In genomic region chr1:132765222-132765621, GRCm38 (mm10) we compare ENCODE assay signal across 15 mouse cellular contexts. TPM values are rescaled to one million over a fixed set of nuclear protein-coding genes. Genes with fewer than 3 reads are reported as not detected.
DNase-seq lines count a peak whose midpoint lies in the region; ATAC-seq and TF ChIP-seq lines count a peak whose summit lies in the region.
"Had no signal": no experiment of that assay in that cellular context is flagged by ENCODE, and none has a peak within 500 bp of the region (broad histone marks: within the 10 kb centered on the region; RNA-seq: fewer than 3 reads in every experiment).

No protein-coding gene starts in this region.

- TF ChIP-seq CTCF in hindbrain, postnatal 0 days (IDR thresholded peaks at IDR 0.05; ENCODE audit: low read depth), result no peak

- peak overlapping the region; percentile 76 for H3K27ac ChIP-seq in hindbrain, embryonic 12.5 days
- H3K27ac ChIP-seq in hindbrain, postnatal 0 days, result no peak overlapping the region
- H3K27ac ChIP-seq in limb, embryonic 11.5 days (replicated peaks; ENCODE audit: low read depth, low read length), result no peak overlapping the region
- no peak overlapping the region for H3K27ac ChIP-seq in neural tube, embryonic 15.5 days (replicated peaks)
- H3K27ac ChIP-seq: liver, embryonic 13.5 days had no signal

- 0 out of 2 replicates have a peak overlapping the region, but pooled peaks have one; percentile 49 for H3K4me2 ChIP-seq in hindbrain, embryonic 12.5 days (replicated peaks)
- H3K4me2 ChIP-seq in hindbrain, postnatal 0 days (ENCODE audit: low read depth, low read length), result no peak overlapping the region
- H3K4me2 ChIP-seq in limb, embryonic 11.5 days (ENCODE audit: low read depth, severe bottlenecking), result no peak overlapping the region
- no peak overlapping the region for H3K4me2 ChIP-seq in neural tube, embryonic 15.5 days
- H3K4me2 ChIP-seq: liver, embryonic 13.5 days had no signal

- H3K27me3 ChIP-seq in hindbrain, embryonic 12.5 days, result no peaks in the 10 kb centered on the region
- no peaks in the 10 kb centered on the region for H3K27me3 ChIP-seq in hindbrain, postnatal 0 days (ENCODE audit: insufficient read depth, low read length)
- no peaks in the 10 kb centered on the region for H3K27me3 ChIP-seq in limb, embryonic 11.5 days (ENCODE audit: control insufficient read depth, insufficient read depth, low read length)
- H3K27me3 ChIP-seq in neural tube, embryonic 15.5 days (replicated peaks), result no peaks in the 10 kb centered on the region
- H3K27me3 ChIP-seq: liver, embryonic 13.5 days had no signal

- WGBS in hindbrain, embryonic 12.5 days, result 82% methylated on average over 10 of the region's 10 CpGs
- 85% methylated on average over 10 of the region's 10 CpGs for WGBS in hindbrain, postnatal 0 days
- WGBS in limb, embryonic 11.5 days, result 79% methylated on average over 10 of the region's 10 CpGs
- 83% methylated on average over 10 of the region's 10 CpGs for WGBS in neural tube, embryonic 15.5 days

- H3K4me3 ChIP-seq in hindbrain, embryonic 12.5 days, result no peak overlapping the region
- H3K4me3 ChIP-seq in hindbrain, postnatal 0 days (ENCODE audit: low read length), result no peak overlapping the region
- H3K4me3 ChIP-seq in limb, embryonic 11.5 days (ENCODE audit: low read depth, low read length), result no peak overlapping the region
- no peak overlapping the region for H3K4me3 ChIP-seq in neural tube, embryonic 15.5 days (replicated peaks)
- H3K4me3 ChIP-seq: liver, embryonic 13.5 days had no signal

- ATAC-seq in hindbrain, embryonic 12.5 days (ENCODE audit: low FRiP score), result peak; percentile 26; the same call in 1 of the 2 replicates
- no peak for ATAC-seq in hindbrain, postnatal 0 days
- ATAC-seq in limb, embryonic 11.5 days (ENCODE audit: insufficient number of reproducible peaks, low FRiP score, low TSS enrichment, low read depth), result 0 out of 2 replicates have a peak, but pooled peaks have one; percentile 51
- ATAC-seq in neural tube, embryonic 15.5 days (ENCODE audit: low FRiP score), result peak; percentile 30; the same call in 1 of the 2 replicates
- ATAC-seq: activated CD4-positive, CD25-positive, alpha-beta regulatory T cell, adult 4 months had no signal

- no peak overlapping the region for H3K9ac ChIP-seq in hindbrain, embryonic 12.5 days
- no peak overlapping the region for H3K9ac ChIP-seq in hindbrain, postnatal 0 days (replicated peaks; ENCODE audit: low read length)
- no peak overlapping the region for H3K9ac ChIP-seq in limb, embryonic 11.5 days (ENCODE audit: low read length)
- H3K9ac ChIP-seq in neural tube, embryonic 15.5 days (replicated peaks), result no peak overlapping the region
- H3K9ac ChIP-seq: liver, embryonic 13.5 days had no signal

- no peak for DNase-seq in hindbrain, postnatal 0 days (ENCODE audit: low spot score)
- peak; percentile 25 to 64 for DNase-seq in urinary bladder, adult 18-20 months (ENCODE audit: low spot score in 2 of 2)
- no peak for DNase-seq in urinary bladder, postnatal 25 days (ENCODE audit: low spot score)
- DNase-seq in limb, embryonic 11.5 days (ENCODE audit: low spot score), result no peak
- DNase-seq in heart, postnatal 14 days, result no peak
- no peak for DNase-seq in left cerebral cortex, postnatal 25 days (ENCODE audit: low spot score in 2 of 2)
- DNase-seq: gastrocnemius, postnatal 25 days; heart, postnatal 10 days; kidney, adult 18-20 months; kidney, postnatal 36 days; liver, embryonic 13.5 days had no signal

- H3K4me1 ChIP-seq in hindbrain, embryonic 12.5 days, result peaks cover 16% of the 10 kb centered on the region
- peaks cover 6% of the 10 kb centered on the region; the same call in 1 of the 2 replicates for H3K4me1 ChIP-seq in hindbrain, postnatal 0 days (ENCODE audit: insufficient read depth, low read length)
- H3K4me1 ChIP-seq in limb, embryonic 11.5 days (ENCODE audit: control insufficient read depth, insufficient read depth, low read length), result peaks cover 18% of the 10 kb centered on the region
- H3K4me1 ChIP-seq in neural tube, embryonic 15.5 days, result peaks cover 20% of the 10 kb centered on the region
- H3K4me1 ChIP-seq: liver, embryonic 13.5 days had no signal

- no peaks in the 10 kb centered on the region for H3K36me3 ChIP-seq in hindbrain, embryonic 12.5 days
- H3K36me3 ChIP-seq in hindbrain, postnatal 0 days (ENCODE audit: insufficient read depth, low read length), result no peaks in the 10 kb centered on the region
- no peaks in the 10 kb centered on the region for H3K36me3 ChIP-seq in limb, embryonic 11.5 days (ENCODE audit: control insufficient read depth, insufficient read depth, low read length)
- H3K36me3 ChIP-seq in neural tube, embryonic 15.5 days, result no peaks in the 10 kb centered on the region
- H3K36me3 ChIP-seq: liver, embryonic 13.5 days had no signal

- H3K9me3 ChIP-seq in hindbrain, embryonic 12.5 days (replicated peaks), result no peaks in the 10 kb centered on the region
- no peaks in the 10 kb centered on the region for H3K9me3 ChIP-seq in hindbrain, postnatal 0 days (ENCODE audit: low read length)
- no peaks in the 10 kb centered on the region for H3K9me3 ChIP-seq in limb, embryonic 11.5 days (ENCODE audit: control insufficient read depth, low read length)
- no peaks in the 10 kb centered on the region for H3K9me3 ChIP-seq in neural tube, embryonic 15.5 days (replicated peaks)
- H3K9me3 ChIP-seq: liver, embryonic 13.5 days had no signal

- intact Hi-C loops in heart, postnatal 14 days (cut with DNase I), result no loop called here
- intact Hi-C loops in left cerebral cortex, postnatal 25 days (cut with DNase I), result no loop called here

RNA-seq across cellular contexts. Expression of gene Nfasc, which starts 23.6 kb away (rescaled TPM):
- polyA plus RNA-seq in hindbrain, embryonic 12.5 days (2016; fragmentation: Nextera tagmentation; extraction: Ambion mirVana), result 50.6 and 50.7 TPM in 2 replicates
- total RNA-seq in hindbrain, postnatal 0 days (2014; rRNA removed), result 69.6 and 74.6 TPM in 2 replicates
- polyA plus RNA-seq in hindbrain, postnatal 0 days (2015; fragmentation: Nextera tagmentation; extraction: Ambion mirVana), result 26.5 and 30.5 TPM in 2 replicates
- 0.99 and 1.4 TPM in 2 replicates for polyA plus RNA-seq in limb, embryonic 11.5 days (2014; fragmentation: Nextera tagmentation; extraction: Ambion mirVana)
- 30.7 and 37.6 TPM in 2 replicates for polyA plus RNA-seq in neural tube, embryonic 15.5 days (2015; fragmentation: Nextera tagmentation; extraction: Ambion mirVana)
- under 1 TPM; 0.41 to 0.53 TPM for total RNA-seq in heart, postnatal 14 days (2021)
- total RNA-seq in left cerebral cortex, postnatal 25 days (2021), result 100 to 1,000 TPM; 156 to 186 TPM
- total RNA-seq: monocyte, adult 5-6 weeks had no signal
- polyA plus RNA-seq: activated CD4-positive, CD25-positive, alpha-beta regulatory T cell, adult 4 months had no signal

Comparison
In these comparisons a context has a peak if more than half of its experiments do, and no peak if none do; other contexts are left out.
1. DNase-seq: peak in urinary bladder, adult 18-20 months (2 of 2); none in hindbrain, postnatal 0 days (single experiment), urinary bladder, postnatal 25 days (single experiment), limb, embryonic 11.5 days (single experiment), heart, postnatal 14 days (0 of 2) and left cerebral cortex, postnatal 25 days (0 of 2).
2. RNA of gene Nfasc, which starts 23.6 kb away (polyA plus RNA-seq): 50.6 to 50.7 TPM in hindbrain, embryonic 12.5 days, 30.7 to 37.6 TPM in neural tube, embryonic 15.5 days and 26.5 to 30.5 TPM in hindbrain, postnatal 0 days; 0.99 to 1.4 TPM in limb, embryonic 11.5 days; every median in the first group is over 10 times any median in the second.